Mouse (Mus musculus): ENCODE results near the gene Cant1. TPM values are rescaled to one million over a fixed set of nuclear protein-coding genes. Genes with fewer than 3 reads are reported as not detected.

Gene Cant1
- total RNA-seq, 2 experiments from 2014 or later, result 19.6 to 20.2 TPM

DNA sequence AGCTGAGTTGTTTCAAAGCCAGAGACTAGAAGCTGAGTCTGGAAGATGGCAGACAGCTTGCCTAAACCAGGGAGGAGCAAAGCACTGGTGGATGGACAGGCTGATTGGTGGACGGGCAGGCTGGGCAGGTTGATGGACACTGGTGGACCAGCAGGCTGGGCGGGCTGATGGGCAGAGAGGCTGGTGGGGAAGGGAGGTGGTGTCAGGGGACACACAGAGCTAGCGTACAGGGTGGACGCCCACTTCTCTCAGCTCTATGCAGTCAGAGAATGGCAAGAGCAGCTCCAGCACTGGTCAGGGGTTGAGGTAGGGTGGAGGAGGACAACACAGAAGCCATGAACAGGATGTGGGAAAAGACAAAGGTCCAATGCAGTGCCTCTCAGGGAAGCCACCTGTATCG, 49.6 kb downstream of the Cant1 start:
- peak; percentile 3 for DNase-seq

DNA sequence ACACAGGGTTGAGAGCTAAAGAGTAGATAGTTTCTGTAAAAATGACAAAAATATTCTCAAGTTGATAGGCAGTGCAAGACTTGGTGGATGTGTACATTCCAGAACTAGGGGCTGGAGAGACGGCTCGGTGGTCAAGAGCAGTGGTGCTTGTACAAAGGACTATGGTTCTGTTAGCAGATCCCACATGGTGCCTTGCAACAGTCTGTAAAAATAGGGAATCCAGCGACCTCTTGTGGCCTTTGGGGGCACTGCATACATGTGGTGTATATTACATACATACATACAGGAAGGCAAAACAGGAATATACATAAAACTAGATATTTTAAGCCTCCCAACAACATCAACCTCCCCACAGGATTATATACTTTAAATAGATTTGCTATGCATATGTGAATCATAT, 50.6 kb downstream of the Cant1 start:
- DNase-seq, result peak; percentile 56

DNA sequence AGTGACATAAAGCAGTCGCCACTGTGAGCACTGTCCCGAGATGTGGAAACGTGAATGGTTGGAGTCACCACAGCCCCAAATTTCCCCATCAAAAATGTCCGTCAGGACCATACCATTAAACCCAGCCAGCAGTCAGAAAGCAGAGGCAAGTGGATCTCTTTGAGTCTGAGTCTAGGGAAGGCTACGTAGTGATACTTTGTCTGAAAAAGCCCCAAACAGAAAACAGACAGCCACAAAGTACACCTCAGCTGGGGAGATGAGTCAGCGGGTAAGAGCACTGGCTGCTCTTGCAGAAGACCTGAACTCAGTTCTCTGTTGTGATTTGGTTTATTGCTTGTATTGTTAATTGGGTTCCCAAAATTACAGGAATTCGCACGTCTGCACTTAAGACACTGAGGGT, 52.3 kb downstream of the Cant1 start:
- no peak for DNase-seq

- DNase-seq, result peak; percentile 13
Observed at GRCm38 (mm10) chr11:118366108-118366507, 52.8 kb downstream of the Cant1 start.

GRCm38 (mm10) chr11:118365171-118365570, 53.7 kb downstream of the Cant1 start:
- DNase-seq, result peak; percentile 69

DNA sequence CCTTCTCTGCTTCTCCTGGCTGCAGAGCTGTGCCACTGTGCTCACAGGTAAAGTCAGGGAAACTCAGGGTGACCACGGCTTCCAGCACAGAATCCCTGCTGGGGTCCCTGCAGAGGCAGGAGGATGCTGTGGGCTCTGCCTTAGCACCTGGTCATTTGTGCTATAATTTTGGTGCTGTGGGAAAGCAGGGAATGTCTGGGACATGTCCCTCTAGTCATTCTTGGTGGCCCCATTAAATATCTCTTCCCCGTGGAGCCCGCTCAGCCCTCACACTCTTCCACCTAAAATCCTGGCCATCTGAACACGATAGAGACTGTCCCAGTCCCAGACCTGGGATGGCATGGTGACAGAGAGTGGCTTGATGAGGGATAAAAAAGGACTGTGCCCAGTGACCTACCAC, 54.9 kb downstream of the Cant1 start:
- peak; percentile 3 for DNase-seq

GRCm38 (mm10) chr11:118362971-118363518, 55.8 kb downstream of the Cant1 start:
- peak; percentile 76 for DNase-seq

DNA sequence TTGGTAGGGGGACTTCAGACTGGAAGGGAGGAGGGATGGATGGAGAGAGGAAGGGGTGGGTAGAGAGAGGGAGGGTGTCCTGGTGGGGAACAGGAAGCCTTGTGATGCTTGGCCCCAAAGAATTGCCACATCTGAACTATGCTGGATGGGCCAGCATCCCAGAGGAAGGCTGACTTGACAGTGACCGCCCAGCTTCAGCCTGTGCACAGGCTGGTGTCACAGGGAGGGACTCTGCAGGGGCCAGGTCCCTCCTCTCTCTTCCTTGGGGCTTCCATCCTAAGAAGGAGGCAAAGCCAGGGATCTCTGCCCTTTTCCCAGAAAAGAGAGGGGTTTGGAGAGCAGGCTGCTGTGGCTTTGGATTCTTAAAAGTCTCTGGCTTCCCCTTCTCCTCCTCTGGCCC, 56.4 kb downstream of the Cant1 start:
- peak; percentile 44 for DNase-seq

DNA sequence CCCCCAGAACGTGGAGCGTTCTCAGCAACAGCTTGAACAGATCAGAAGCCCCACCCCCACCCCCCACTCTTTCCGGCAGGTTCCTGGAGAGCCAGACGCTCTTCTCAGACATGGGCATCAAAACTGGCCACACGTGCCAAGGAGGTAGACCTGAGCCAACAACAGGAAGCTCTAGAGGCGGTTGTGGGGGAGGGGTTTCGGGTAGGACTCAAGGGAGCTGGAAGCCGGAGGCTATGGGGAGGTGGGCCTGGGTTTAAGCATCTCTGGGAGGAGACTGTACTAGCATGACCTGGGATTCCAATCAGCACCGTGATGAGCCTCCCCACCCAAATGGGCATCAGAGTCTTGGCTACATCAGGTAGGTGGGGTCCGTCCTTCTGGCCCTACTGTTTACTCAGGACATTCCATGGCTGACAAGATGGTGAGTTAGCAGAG, 58.0 kb downstream of the Cant1 start:
- DNase-seq, result peak; percentile 64

GRCm38 (mm10) chr11:118360491-118360890, 58.4 kb downstream of the Cant1 start:
- peak; percentile 23 for DNase-seq

Other genes starting within 250 kb of the Cant1 start
- 10 to 100 TPM; 38.3 to 39.1 TPM for gene Cyth1, start 170.5 kb downstream of the Cant1 start, total RNA-seq (2021)
- gene Usp36, start 128.8 kb downstream of the Cant1 start, total RNA-seq (2021), result 10 to 100 TPM; 15.5 to 18.7 TPM
- gene Cep295nl, start 76.6 kb downstream of the Cant1 start, total RNA-seq (2021), result 1 to 10 TPM; 1.9 to 2.5 TPM
- 100 to 1,000 TPM; 206 to 223 TPM for gene Timp2, start 63.3 kb downstream of the Cant1 start, total RNA-seq (2021)
- 10 to 100 TPM; 20.2 to 24.4 TPM for gene Lgals3bp, start 17.0 kb downstream of the Cant1 start, total RNA-seq (2021)
- 10 to 100 TPM; 21.2 to 25.1 TPM for gene C1qtnf1, start 9.1 kb upstream of the Cant1 start, total RNA-seq (2021)
- gene Engase, start 57.7 kb upstream of the Cant1 start, total RNA-seq (2021), result 1 to 10 TPM; 4.0 to 5.8 TPM